Mouse (Mus musculus) megakaryocyte-erythroid progenitor cell, adult 5 weeks (primary cell): ENCODE data around the gene CK137956. TPM values are rescaled to one million over a fixed set of nuclear protein-coding genes. Genes with fewer than 3 reads are reported as not detected.

Experiments used
- polyA plus RNA-seq: library from polyadenylated mRNA; stranded (reverse); fragments of >175 nt; gene quantifications from 2 replicates; pipeline ENCODE4 v1.2.3, GENCODE M21; 2012

The CK137956 gene
- polyA plus RNA-seq: not detected in 2 replicates

GRCm38 (mm10) chr4:127970901-127971868 is at the start of gene CK137956:
Gene CK137956 (minus strand): TSS chr4:127970951.

GRCm38 (mm10) chr4:127987784-127988455 is 17.2 kb upstream of the CK137956 start, which contains the start of gene Csmd2:
Gene Csmd2 (plus strand): TSS chr4:127987857.

Other genes with a start within 250 kb of the CK137956 start
- gene Csmd2, start 16.9 kb upstream of the CK137956 start, polyA plus RNA-seq: not detected in 2 replicates